Mouse (Mus musculus) E14TG2a.4 (cell line): ENCODE measurements around the gene Kif22.

Experiments used
- H3K27me3 ChIP-seq: 2 replicates; pipeline ENCODE4 v1.6.1; 2014; ENCODE audit warnings: low read length, control low read depth; ENCODE audit not compliant: insufficient read depth
- H3K36me3 ChIP-seq: 2 replicates; pipeline ENCODE4 v1.6.1; 2014; ENCODE audit warnings: low read length, control low read depth; ENCODE audit not compliant: insufficient read depth
- H3K4me1 ChIP-seq: replicated peaks from 2 replicates; pipeline ENCODE4 v1.6.1; 2014; ENCODE audit warnings: low read depth, low read length, control low read depth
- H3K4me3 ChIP-seq: replicated peaks from 2 replicates; pipeline ENCODE4 v1.5.1; 2014; ENCODE audit warnings: mild to moderate bottlenecking, low read length
- H3K9me3 ChIP-seq: 2 replicates; pipeline ENCODE4 v1.6.1; 2014; ENCODE audit warnings: low read length, control low read depth
- CTCF ChIP-seq: conservative IDR thresholded peaks from 2 replicates; pipeline ENCODE4 v1.5.1; 2014; ENCODE audit warnings: low read length
- NANOG ChIP-seq: IDR thresholded peaks from 2 replicates; pipeline ENCODE4 v1.6.1; 2014; ENCODE audit warnings: borderline replicate concordance, low read length, mixed read lengths
- POU5F1 ChIP-seq: IDR thresholded peaks from 2 replicates; pipeline ENCODE4 v1.6.1; 2014; ENCODE audit warnings: low read length, borderline replicate concordance

Kif22 gene

DNA sequence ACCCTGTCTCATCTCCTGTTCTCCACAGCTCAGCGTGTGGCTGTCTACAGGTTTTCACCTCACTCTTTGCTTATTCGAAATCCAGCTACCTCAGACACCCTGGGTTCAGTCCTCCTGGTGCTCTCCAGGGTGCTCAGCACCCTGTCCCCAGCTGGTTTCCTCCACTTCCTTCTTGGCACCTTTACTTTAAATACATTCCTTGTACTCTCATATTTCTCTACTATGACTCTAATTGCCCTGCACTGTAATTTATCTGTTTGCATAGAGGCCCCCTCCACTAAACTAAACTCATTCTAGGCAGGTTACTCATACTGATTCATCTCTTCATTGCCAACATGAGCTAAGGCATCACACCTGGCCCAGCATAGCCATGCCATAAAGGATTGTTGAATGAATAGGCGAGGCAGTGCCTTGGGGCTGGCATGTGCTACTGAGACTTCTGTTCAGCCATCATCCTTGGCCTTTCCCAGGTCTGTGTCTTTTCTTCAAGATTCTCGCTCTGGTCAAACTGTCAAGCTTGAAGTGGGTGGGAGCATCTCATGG lies 28.7 kb upstream of the Kif22 start:
- TF ChIP-seq NANOG = no peak
- TF ChIP-seq CTCF = no peak
- no peak for TF ChIP-seq POU5F1
- Histone ChIP-seq H3K4me1 (no peaks in the 10 kb centered on the region; the same call in 1 of the 2 replicates), H3K4me3 (no peak overlapping the region), H3K9me3 (peaks cover 4% of the 10 kb centered on the region; the same call in 1 of the 2 replicates), H3K27me3 (0 out of 2 replicates have a peak, but pooled peaks cover 2% of the 10 kb centered on the region), H3K36me3 (no peaks in the 10 kb centered on the region)

DNA sequence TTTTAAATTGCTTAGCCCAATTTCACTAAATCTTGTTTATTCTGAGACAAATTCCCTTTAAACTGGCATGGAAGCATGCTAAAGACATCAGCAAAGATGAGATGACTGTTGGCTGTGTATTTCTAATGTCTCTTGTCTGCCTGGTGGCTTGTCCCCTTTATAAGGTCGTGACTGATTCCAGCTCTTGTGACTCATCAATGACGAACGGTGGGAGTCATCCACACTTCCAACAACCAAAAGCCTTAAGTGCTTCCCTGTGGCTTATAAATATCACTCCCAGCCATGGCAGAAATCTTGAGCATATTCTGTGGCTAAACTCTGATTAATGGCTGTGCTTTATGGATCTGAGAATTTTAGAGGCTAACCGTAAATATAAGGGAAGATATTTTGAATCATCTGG lies 24.0 kb upstream of the Kif22 start:
- H3K9me3 ChIP-seq = no peaks in the 10 kb centered on the region
- H3K27me3 ChIP-seq = 0 out of 2 replicates have a peak, but pooled peaks cover 2% of the 10 kb centered on the region
- H3K36me3 ChIP-seq = no peaks in the 10 kb centered on the region
- H3K4me3 ChIP-seq = no peak overlapping the region
- TF ChIP-seq POU5F1 (no peak), CTCF (no peak), NANOG (no peak)
- H3K4me1 ChIP-seq = peaks cover 10% of the 10 kb centered on the region

DNA sequence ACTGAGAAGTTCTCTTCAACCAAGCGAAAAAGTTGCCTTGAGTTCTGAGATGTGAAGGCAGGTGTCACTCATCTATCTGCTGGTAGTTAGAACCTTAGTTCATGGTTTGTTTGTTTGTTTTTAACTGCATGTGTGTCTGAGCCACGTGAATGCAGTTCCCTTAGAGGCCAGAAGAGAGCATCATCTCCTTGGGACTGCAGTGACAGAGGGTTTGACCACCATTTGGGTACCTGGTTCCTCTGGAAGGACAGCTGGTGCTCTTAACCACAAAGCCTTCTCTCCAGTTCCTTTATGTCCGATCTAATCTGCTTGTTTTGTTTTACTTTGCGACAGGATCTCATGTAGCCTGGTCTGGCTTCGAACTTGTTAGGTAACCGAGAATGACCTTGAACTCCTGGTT lies 23.3 kb upstream of the Kif22 start:
- Histone ChIP-seq H3K4me1 (peaks cover 11% of the 10 kb centered on the region), H3K36me3 (no peaks in the 10 kb centered on the region), H3K9me3 (no peaks in the 10 kb centered on the region), H3K4me3 (no peak overlapping the region), H3K27me3 (peaks cover 7% of the 10 kb centered on the region)
- TF ChIP-seq POU5F1 (no peak), CTCF (peak; percentile 27)

DNA sequence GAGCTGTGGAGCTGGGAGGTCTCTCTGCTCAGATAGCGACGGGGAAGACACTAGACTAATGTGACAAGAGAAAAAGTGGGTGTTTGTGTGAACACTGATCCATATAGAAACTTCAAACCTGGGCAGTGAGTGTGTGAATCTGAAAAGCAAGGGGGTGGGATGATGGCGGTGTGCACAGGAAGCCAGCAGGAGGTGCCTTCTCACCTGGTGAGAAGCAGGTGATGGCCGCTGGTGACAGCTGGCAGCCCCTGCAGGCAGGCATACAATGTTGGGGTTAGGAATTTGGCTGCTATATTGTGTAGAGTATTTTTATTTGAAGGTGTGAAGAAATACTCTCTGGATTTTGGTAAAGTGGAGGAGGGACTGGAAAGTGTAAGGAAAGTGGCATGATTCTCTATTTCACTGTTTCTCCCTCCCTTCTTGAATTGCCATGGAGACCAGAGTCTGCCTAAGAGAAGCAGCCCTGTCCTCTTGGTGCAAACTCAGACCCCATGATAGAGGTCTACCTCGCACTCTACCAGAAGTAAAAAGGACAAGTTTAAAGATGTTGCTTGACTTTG lies 12.8 kb upstream of the Kif22 start:
- H3K9me3 ChIP-seq = no peaks in the 10 kb centered on the region
- peaks cover 6% of the 10 kb centered on the region; the same call in 1 of the 2 replicates for H3K4me1 ChIP-seq
- H3K27me3 ChIP-seq = peaks cover 12% of the 10 kb centered on the region
- no peak overlapping the region for H3K4me3 ChIP-seq
- TF ChIP-seq POU5F1 (no peak), NANOG (no peak), CTCF (no peak)
- H3K36me3 ChIP-seq = no peaks in the 10 kb centered on the region

DNA sequence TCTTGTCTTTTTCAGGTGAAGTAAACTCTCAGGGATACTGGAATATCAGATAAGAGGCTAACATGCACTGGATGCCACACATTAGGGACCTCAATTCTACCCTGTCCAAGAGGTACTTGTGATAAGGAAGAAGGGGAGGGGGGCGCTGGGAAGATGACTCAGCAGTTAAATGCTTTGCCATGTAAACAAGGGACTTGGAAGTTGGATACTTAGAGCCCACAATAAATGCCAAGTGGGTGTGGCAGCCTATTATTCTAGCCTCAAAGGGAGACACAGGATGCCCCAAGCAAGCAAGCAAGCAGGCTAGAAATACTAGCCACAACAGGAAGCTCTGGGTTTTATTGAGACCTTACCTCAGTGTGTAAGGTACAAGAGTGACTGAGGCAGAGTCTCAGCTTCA lies 11.0 kb downstream of the Kif22 start:
- no peak for TF ChIP-seq POU5F1
- TF ChIP-seq CTCF = no peak
- TF ChIP-seq NANOG = no peak
- H3K9me3 ChIP-seq = no peaks in the 10 kb centered on the region
- H3K36me3 ChIP-seq = peaks cover 85% of the 10 kb centered on the region
- no peaks in the 10 kb centered on the region for H3K27me3 ChIP-seq
- peak overlapping the region; percentile 29 for H3K4me3 ChIP-seq
- peaks cover 85% of the 10 kb centered on the region for H3K4me1 ChIP-seq

DNA sequence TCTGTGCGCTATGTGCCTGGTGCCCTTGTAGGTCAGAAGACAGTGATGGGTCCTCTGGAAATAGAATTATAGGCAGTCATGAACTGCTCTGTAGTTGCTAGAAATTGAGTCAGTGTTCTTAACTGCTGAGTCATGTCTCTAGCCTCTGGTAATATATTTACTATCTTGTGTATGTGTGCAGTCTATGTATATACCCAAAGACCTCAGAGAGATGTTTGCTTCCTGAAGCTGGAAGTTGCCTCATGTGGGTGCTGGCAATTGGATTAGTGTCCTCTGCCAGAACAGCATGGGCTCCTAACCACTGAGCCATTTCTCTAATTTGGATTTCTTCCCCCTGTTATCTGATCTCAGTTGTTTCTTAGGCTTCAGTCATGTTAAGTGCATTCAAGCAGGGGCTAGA lies 12.1 kb downstream of the Kif22 start:
- no peak for TF ChIP-seq CTCF
- peaks cover 75% of the 10 kb centered on the region for H3K4me1 ChIP-seq
- no peak overlapping the region for H3K4me3 ChIP-seq
- no peaks in the 10 kb centered on the region for H3K9me3 ChIP-seq
- no peaks in the 10 kb centered on the region for H3K27me3 ChIP-seq
- H3K36me3 ChIP-seq = peaks cover 77% of the 10 kb centered on the region

DNA sequence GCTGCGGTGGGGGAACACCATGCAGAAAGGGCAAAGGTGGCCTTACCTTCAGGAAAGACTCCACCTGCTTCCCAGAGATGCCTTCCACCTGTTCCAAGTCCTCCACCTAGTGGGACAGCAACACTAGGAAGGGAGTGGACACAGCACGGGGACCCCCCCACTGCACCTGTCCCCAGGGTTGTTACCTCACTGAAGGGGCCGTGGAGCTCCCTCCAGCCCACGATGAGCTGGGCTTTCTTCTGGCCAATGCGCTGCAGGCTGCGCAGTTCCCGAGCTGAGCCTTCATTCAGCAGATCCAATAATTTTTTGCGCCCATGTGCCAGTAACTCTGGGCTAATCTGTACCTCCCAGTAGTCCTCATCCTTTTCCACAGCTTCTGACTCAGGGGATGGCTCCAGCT lies 14.4 kb downstream of the Kif22 start:
- Histone ChIP-seq H3K4me3 (peak overlapping the region; percentile 86), H3K27me3 (no peaks in the 10 kb centered on the region), H3K9me3 (no peaks in the 10 kb centered on the region), H3K36me3 (peaks cover 77% of the 10 kb centered on the region), H3K4me1 (peaks cover 74% of the 10 kb centered on the region)
- TF ChIP-seq POU5F1 = no peak

DNA sequence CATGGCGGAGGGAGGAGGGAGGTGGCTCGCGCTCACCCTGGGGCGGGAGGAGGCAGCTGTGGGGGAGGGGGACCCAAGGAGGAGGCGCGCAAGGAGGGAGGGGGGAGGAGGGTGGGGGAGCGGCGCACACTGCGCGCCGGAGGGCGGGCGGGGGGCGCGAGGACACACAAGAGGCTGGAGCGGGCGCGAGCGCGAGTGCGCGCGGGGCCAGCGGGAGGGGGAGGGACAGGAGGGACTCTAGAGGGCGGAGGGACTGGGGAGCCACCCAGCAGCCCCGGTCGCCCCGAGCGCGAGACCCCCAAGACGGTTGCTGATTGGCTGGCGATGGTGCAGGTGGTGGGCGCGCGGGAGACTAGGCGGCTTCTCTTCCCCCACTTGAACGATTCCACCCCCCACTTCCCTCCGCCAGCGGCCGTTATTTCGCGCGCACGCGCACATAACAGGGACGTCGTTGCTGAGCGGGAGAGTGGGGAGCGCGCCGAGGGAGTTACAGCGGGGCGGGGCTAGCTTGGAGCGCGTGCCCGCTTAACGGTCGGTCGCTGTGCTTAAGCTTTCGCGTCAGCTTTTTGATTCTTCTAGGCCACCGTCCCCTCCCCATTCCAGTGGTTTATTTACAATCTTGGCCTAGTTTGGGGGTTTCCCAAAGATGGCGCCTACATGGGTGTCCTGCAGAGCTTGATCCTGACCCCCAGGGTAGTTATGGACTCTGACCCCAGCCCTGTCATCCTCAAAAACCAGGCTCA lies 15.1 kb downstream of the Kif22 start, which contains the start of gene Maz:
TSS of gene Maz (minus strand) at position 54 of the 743 bp plus-strand sequence.
- H3K9me3 ChIP-seq = no peaks in the 10 kb centered on the region
- H3K36me3 ChIP-seq = peaks cover 77% of the 10 kb centered on the region
- TF ChIP-seq POU5F1 (no peak), CTCF (no peak), NANOG (no peak)

DNA sequence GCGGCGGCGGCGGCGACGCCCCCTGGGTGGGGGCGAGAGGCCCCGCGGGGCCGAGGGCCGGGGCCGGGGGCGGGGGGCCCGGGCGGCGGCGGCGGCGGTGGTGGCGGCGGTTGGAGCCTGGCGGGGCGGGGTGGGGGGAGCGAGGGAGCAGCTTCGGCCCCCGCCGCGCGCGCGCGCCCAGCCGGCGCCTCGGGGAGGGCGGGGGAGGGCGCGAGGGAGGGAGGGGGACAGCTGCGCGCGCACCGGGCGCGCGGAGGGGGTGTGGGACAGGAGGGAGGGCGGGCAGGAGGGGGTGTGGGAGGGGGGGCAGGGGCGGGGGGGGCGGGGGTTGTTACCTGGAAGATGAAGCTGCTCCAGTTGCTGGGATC lies 15.7 kb downstream of the Kif22 start:
- Histone ChIP-seq H3K27me3 (no peaks in the 10 kb centered on the region), H3K36me3 (peaks cover 77% of the 10 kb centered on the region), H3K4me1 (peaks cover 74% of the 10 kb centered on the region), H3K4me3 (peak overlapping the region; percentile 94), H3K9me3 (no peaks in the 10 kb centered on the region)
- TF ChIP-seq NANOG (no peak), POU5F1 (no peak), CTCF (no peak)

More for the DNA sequence above, 15.1 kb downstream of the Kif22 start, which contains the start of gene Maz:
- Histone ChIP-seq H3K4me1 (peaks cover 74% of the 10 kb centered on the region), H3K27me3 (no peaks in the 10 kb centered on the region), H3K4me3 (peak within 1 kb of the TSS; percentile 94)
